Mouse (Mus musculus) G1E (cell line): Measurements from ENCODE around the gene Lpo.

Source experiments
- CTCF ChIP-seq: IDR thresholded peaks from 2 replicates; pipeline ENCODE4 v1.5.1; 2012; ENCODE audit warnings: low read depth, low read length, inconsistent platforms, mixed read lengths
- GATA1 ChIP-seq: IDR thresholded peaks from 2 replicates; pipeline ENCODE4 v1.6.1; 2012; ENCODE audit warnings: borderline replicate concordance, low read length, inconsistent platforms, mixed read lengths
- TAL1 ChIP-seq: conservative IDR thresholded peaks from 2 replicates; pipeline ENCODE4 v1.6.1; 2012; ENCODE audit warnings: low read depth, low read length, inconsistent platforms, mixed read lengths

DNA sequence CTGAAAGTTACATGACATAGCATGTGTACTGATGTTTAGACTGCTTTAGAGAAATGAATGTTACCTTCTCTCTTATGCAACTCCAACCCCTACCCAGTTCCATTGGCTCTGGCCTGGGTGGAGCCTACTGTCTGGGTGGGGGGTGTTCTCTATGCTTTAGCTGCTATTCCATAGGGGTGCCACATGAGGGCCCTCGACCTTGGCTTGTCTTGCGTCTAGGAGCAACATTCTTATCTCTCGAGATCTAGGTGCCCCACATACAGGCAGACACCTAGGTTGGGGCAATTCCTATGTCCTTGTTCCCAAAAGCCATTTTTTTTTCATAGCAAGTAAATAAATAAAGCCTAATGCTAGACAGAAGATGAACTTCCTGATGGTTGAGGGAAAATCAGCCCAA, 68.5 kb downstream of the Lpo start:
- TF ChIP-seq CTCF (no peak), TAL1 (no peak), GATA1 (no peak)
